Mouse (Mus musculus): ENCODE results near the gene Gripap1.
"Not testable (repeated sequence)": the region's sequence is repeated elsewhere in the genome, so short reads cannot be mapped to it uniquely, and the experiment has no call there.

Gripap1 gene

GRCm38 (mm10) chrX:7779294-7779693 lies 10.3 kb upstream of the Gripap1 start:
- DNase-seq = no peak

- DNase-seq = no peak
These were observed 6.9 kb upstream of the Gripap1 start for GRCm38 (mm10) chrX:7782603-7783092.

- peak; percentile 45 for DNase-seq
These were observed 744 bp downstream of the Gripap1 start for GRCm38 (mm10) chrX:7790309-7790708.

- peak; percentile 22 for DNase-seq
These were observed 3.8 kb downstream of the Gripap1 start for GRCm38 (mm10) chrX:7793361-7793760.

GRCm38 (mm10) chrX:7795016-7795415 lies 5.5 kb downstream of the Gripap1 start:
- DNase-seq = no peak

- DNase-seq = no peak
These were observed 7.8 kb downstream of the Gripap1 start for GRCm38 (mm10) chrX:7797327-7797726.

GRCm38 (mm10) chrX:7802157-7802556 lies 12.6 kb downstream of the Gripap1 start:
- not testable (repeated sequence) for DNase-seq

GRCm38 (mm10) chrX:7815016-7815415 lies 25.5 kb downstream of the Gripap1 start:
- not testable (repeated sequence) for DNase-seq

GRCm38 (mm10) chrX:7821865-7822779 lies 32.6 kb downstream of the Gripap1 start, which contains the start of gene Kcnd1:
Gene Kcnd1 (plus strand): TSS chrX:7822289.
- peak; percentile 35 for DNase-seq

- no peak for DNase-seq
These were observed 47.6 kb downstream of the Gripap1 start for GRCm38 (mm10) chrX:7837146-7837545.

- DNase-seq = no peak
These were observed 51.2 kb downstream of the Gripap1 start for GRCm38 (mm10) chrX:7840842-7841162.

GRCm38 (mm10) chrX:7841163-7842162 lies 51.9 kb downstream of the Gripap1 start, which contains the start of gene Otud5:
Gene Otud5 (plus strand): TSS chrX:7841364.
- DNase-seq = peak; percentile 94

GRCm38 (mm10) chrX:7842318-7842717 lies 52.8 kb downstream of the Gripap1 start:
- DNase-seq = peak; percentile 39

- no peak for DNase-seq
These were observed 58.3 kb downstream of the Gripap1 start for GRCm38 (mm10) chrX:7847845-7848244.

- peak; percentile 51 for DNase-seq
These were observed 65.0 kb downstream of the Gripap1 start for GRCm38 (mm10) chrX:7854578-7854977.

- DNase-seq = no peak
These were observed 69.7 kb downstream of the Gripap1 start for GRCm38 (mm10) chrX:7859191-7859753.

- no peak for DNase-seq
These were observed 73.6 kb downstream of the Gripap1 start for GRCm38 (mm10) chrX:7863181-7863580.

- no peak for DNase-seq
These were observed 75.0 kb downstream of the Gripap1 start for GRCm38 (mm10) chrX:7864551-7864950.

GRCm38 (mm10) chrX:7865343-7865742 lies 75.8 kb downstream of the Gripap1 start:
- no peak for DNase-seq

- DNase-seq = no peak
These were observed 76.2 kb downstream of the Gripap1 start for GRCm38 (mm10) chrX:7865786-7866185.

GRCm38 (mm10) chrX:7867141-7867540 lies 77.6 kb downstream of the Gripap1 start:
- DNase-seq = no peak

GRCm38 (mm10) chrX:7868506-7868905 lies 78.9 kb downstream of the Gripap1 start:
- no peak for DNase-seq

GRCm38 (mm10) chrX:7869826-7870225 lies 80.3 kb downstream of the Gripap1 start:
- DNase-seq = no peak

All from cerebellum, adult 9-10 months (tissue).